Comparison of ENCODE assay signal across 28 mouse cellular contexts in genomic region chr5:49712607-49713006, GRCm38 (mm10).
DNase-seq lines count a peak whose midpoint lies in the region; ATAC-seq lines count a peak whose summit lies in the region.
"Had no signal": no experiment of that assay in that cellular context is flagged by ENCODE, and none has a peak within 500 bp of the region (broad histone marks: within the 10 kb centered on the region; RNA-seq: fewer than 3 reads in every experiment).

No protein-coding gene starts in this region.

- H3K27ac ChIP-seq in midbrain, embryonic 14.5 days (replicated peaks; ENCODE audit: low read depth, low read length) = no peak overlapping the region
- no peak overlapping the region for H3K27ac ChIP-seq in midbrain, embryonic 16.5 days (ENCODE audit: low read length)
- H3K27ac ChIP-seq: embryonic facial prominence, embryonic 10.5 days; embryonic facial prominence, embryonic 13.5 days; forebrain, embryonic 12.5 days; forebrain, embryonic 15.5 days; gastrocnemius, adult 2 months; hindbrain, embryonic 12.5 days; hindbrain, embryonic 15.5 days had no signal

- H3K36me3 ChIP-seq in midbrain, embryonic 14.5 days (ENCODE audit: control insufficient read depth, insufficient read depth, low read length) = no peaks in the 10 kb centered on the region
- no peaks in the 10 kb centered on the region for H3K36me3 ChIP-seq in midbrain, embryonic 16.5 days (ENCODE audit: control insufficient read depth, insufficient read depth, low read length)
- H3K36me3 ChIP-seq: embryonic facial prominence, embryonic 10.5 days; embryonic facial prominence, embryonic 13.5 days; forebrain, embryonic 12.5 days; forebrain, embryonic 15.5 days; hindbrain, embryonic 12.5 days; hindbrain, embryonic 15.5 days had no signal

- H3K9ac ChIP-seq in midbrain, embryonic 14.5 days (replicated peaks; ENCODE audit: low read length) = no peak overlapping the region
- H3K9ac ChIP-seq in midbrain, embryonic 16.5 days (ENCODE audit: low read depth, low read length) = no peak overlapping the region
- H3K9ac ChIP-seq: embryonic facial prominence, embryonic 13.5 days; forebrain, embryonic 12.5 days; forebrain, embryonic 15.5 days; hindbrain, embryonic 12.5 days; hindbrain, embryonic 15.5 days had no signal

- peak; percentile 3 for DNase-seq in midbrain, embryonic 14.5 days
- DNase-seq in R1 (ENCODE audit: low read depth, low spot score) = peak; percentile 34
- peak; percentile 15 for DNase-seq in mesoderm, embryonic 11.5 days (ENCODE audit: low read depth, low spot score)
- no peak for DNase-seq in kidney, postnatal 14 days
- DNase-seq in left cerebral cortex, postnatal 14 days (ENCODE audit: low spot score in 2 of 2) = no peak
- DNase-seq: adrenal gland, adult 8-10 months; adrenal gland, postnatal 25 days; B cell, adult 2 months; cerebellum, adult 11-12 months; cerebellum, adult 8-10 months; cerebellum, postnatal 10 days; cerebellum, postnatal 36 days; embryo, embryonic 11 days; gastrocnemius, adult 2 months; gastrocnemius, postnatal 14 days; heart, adult 11 months had no signal

- H3K27me3 ChIP-seq in midbrain, embryonic 14.5 days (ENCODE audit: control insufficient read depth, insufficient read depth, low read length) = no peaks in the 10 kb centered on the region
- no peaks in the 10 kb centered on the region for H3K27me3 ChIP-seq in midbrain, embryonic 16.5 days (ENCODE audit: control insufficient read depth, insufficient read depth, low read depth, low read length)
- H3K27me3 ChIP-seq: CH12.LX; embryonic facial prominence, embryonic 13.5 days; forebrain, embryonic 12.5 days; forebrain, embryonic 15.5 days; hindbrain, embryonic 12.5 days; hindbrain, embryonic 15.5 days; Patski had no signal

- no peak overlapping the region for H3K4me3 ChIP-seq in midbrain, embryonic 14.5 days (replicated peaks; ENCODE audit: low read depth, low read length)
- no peak overlapping the region for H3K4me3 ChIP-seq in midbrain, embryonic 16.5 days (ENCODE audit: low read depth, low read length)
- H3K4me3 ChIP-seq: embryonic facial prominence, embryonic 10.5 days; embryonic facial prominence, embryonic 13.5 days; erythroblast, embryonic 14.5 days; forebrain, embryonic 12.5 days; forebrain, embryonic 15.5 days; gastrocnemius, adult 2 months; hindbrain, embryonic 12.5 days; hindbrain, embryonic 15.5 days had no signal

- intact Hi-C loops in left cerebral cortex, postnatal 14 days (cut with DNase I) = no loop called here

- no peak overlapping the region for H3K4me2 ChIP-seq in midbrain, embryonic 14.5 days (ENCODE audit: low read length)
- no peak overlapping the region for H3K4me2 ChIP-seq in midbrain, embryonic 16.5 days (ENCODE audit: low read length)
- H3K4me2 ChIP-seq: embryonic facial prominence, embryonic 13.5 days; forebrain, embryonic 12.5 days; forebrain, embryonic 15.5 days; heart, embryonic 11.5 days; hindbrain, embryonic 12.5 days; hindbrain, embryonic 15.5 days had no signal

- no peak for ATAC-seq in midbrain, embryonic 14.5 days (ENCODE audit: low FRiP score, low TSS enrichment)
- no peak for ATAC-seq in midbrain, embryonic 16.5 days
- ATAC-seq: activated CD4-positive, CD25-positive, alpha-beta regulatory T cell, adult 4 months; forebrain, embryonic 15.5 days; Patski had no signal

- 19% methylated on average over 1 of the region's 1 CpGs for WGBS in midbrain, embryonic 14.5 days
- WGBS in midbrain, embryonic 16.5 days = 9% methylated on average over 1 of the region's 1 CpGs

- H3K9me3 ChIP-seq in midbrain, embryonic 14.5 days (ENCODE audit: control insufficient read depth, low read length) = no peaks in the 10 kb centered on the region
- H3K9me3 ChIP-seq in midbrain, embryonic 16.5 days (replicated peaks; ENCODE audit: control insufficient read depth, low read length, poor library complexity, severe bottlenecking) = no peaks in the 10 kb centered on the region
- H3K9me3 ChIP-seq: embryonic facial prominence, embryonic 10.5 days; embryonic facial prominence, embryonic 13.5 days; forebrain, embryonic 12.5 days; forebrain, embryonic 15.5 days; hindbrain, embryonic 12.5 days; hindbrain, embryonic 15.5 days had no signal

- no peaks in the 10 kb centered on the region for H3K4me1 ChIP-seq in midbrain, embryonic 14.5 days (ENCODE audit: control insufficient read depth, insufficient read depth, low read length)
- H3K4me1 ChIP-seq in midbrain, embryonic 16.5 days (ENCODE audit: control insufficient read depth, insufficient read depth, low read length) = no peaks in the 10 kb centered on the region
- H3K4me1 ChIP-seq: embryonic facial prominence, embryonic 10.5 days; embryonic facial prominence, embryonic 13.5 days; forebrain, embryonic 12.5 days; forebrain, embryonic 15.5 days; hindbrain, embryonic 12.5 days; hindbrain, embryonic 15.5 days had no signal

Comparison
In these comparisons a context has a peak if more than half of its experiments do, and no peak if none do; other contexts are left out.
1. DNase-seq: peak in midbrain, embryonic 14.5 days (single experiment), R1 (single experiment) and mesoderm, embryonic 11.5 days (single experiment); none in kidney, postnatal 14 days (single experiment) and left cerebral cortex, postnatal 14 days (0 of 2).